Mouse (Mus musculus) heart, postnatal 25 days (tissue): ENCODE measurements around the gene Zwilch. TPM values are rescaled to one million over a fixed set of nuclear protein-coding genes. Genes with fewer than 3 reads are reported as not detected.
"Not testable (repeated sequence)": the region's sequence is repeated elsewhere in the genome, so short reads cannot be mapped to it uniquely, and the experiment has no call there.

Experiments used
- DNase-seq: peaks from one replicate; pipeline ENCODE4 v3.0.0; 2022; ENCODE audit warnings: low spot score
- intact Hi-C: fragments of 180-260 bp; cut with DNase I; formaldehyde crosslinking; loops from one replicate; pipeline ENCODE4 v1.15.1; 2025
- total RNA-seq, 2 experiments: library from RNA; stranded (reverse); gene quantifications; 2 replicates each; pipeline ENCODE4 v1.2.3; 2021

The Zwilch gene
- total RNA-seq = under 1 TPM; 0.42 to 0.62 TPM

- intact Hi-C loops = loop anchor here (5.0 kb wide), 1 partner anchor 169 kb away; the partner anchor contains the start of gene Dis3l
- DNase-seq = peak; percentile 51
Observed at GRCm38 (mm10) chr9:64172816-64173665, at the start of gene Zwilch, which contains the start of gene Rpl4. Gene Zwilch, minus strand, starts transcription at chr9:64173104. Gene Rpl4, plus strand, starts transcription at chr9:64173375.

GRCm38 (mm10) chr9:64222098-64222497 is 49.2 kb upstream of the Zwilch start:
- intact Hi-C loops = no loop called here
- DNase-seq = no peak

DNA sequence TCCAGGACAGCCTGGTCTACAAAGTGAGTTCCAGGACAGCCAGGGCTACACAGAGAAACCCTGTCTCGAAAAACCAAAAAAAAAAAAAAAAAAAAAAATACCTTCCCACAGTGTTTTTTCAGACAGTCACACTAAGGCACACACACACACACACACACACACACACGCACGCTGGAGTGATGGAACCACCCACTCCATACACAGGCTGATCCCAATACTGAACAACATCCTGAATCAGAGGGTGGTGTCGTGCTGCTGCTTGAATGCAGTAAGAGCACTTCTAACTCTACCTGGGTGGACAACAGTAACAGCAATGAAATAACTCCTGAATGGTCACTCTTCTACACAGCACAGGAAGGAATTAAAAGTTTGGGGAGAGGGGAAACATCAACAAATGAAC is 48.6 kb upstream of the Zwilch start:
- intact Hi-C loops = no loop called here
- DNase-seq = no peak

DNA sequence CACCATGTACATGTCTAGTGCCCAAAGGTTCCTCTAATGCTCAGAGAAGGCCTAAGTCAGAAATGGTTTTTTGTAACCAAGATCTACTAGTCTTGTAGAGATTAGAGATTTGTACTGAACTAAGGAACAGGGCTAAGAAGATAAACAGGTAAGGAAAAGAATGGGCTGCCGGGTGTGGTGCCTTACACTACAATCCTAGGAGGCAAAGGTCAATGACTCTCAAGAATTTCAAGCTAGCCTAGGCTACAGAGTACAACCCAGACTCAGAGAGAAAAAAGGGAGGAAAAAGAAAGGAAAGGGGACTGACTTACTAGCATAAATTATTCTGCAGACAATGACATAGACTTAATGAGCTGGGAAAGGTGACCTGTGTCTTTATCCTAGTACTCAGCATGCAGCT is 47.7 kb upstream of the Zwilch start:
- DNase-seq = no peak

GRCm38 (mm10) chr9:64219772-64220420 is 47.0 kb upstream of the Zwilch start:
- no peak for DNase-seq
- intact Hi-C loops = no loop called here

More for the DNA sequence above, 47.7 kb upstream of the Zwilch start:
- intact Hi-C loops = no loop called here

DNA sequence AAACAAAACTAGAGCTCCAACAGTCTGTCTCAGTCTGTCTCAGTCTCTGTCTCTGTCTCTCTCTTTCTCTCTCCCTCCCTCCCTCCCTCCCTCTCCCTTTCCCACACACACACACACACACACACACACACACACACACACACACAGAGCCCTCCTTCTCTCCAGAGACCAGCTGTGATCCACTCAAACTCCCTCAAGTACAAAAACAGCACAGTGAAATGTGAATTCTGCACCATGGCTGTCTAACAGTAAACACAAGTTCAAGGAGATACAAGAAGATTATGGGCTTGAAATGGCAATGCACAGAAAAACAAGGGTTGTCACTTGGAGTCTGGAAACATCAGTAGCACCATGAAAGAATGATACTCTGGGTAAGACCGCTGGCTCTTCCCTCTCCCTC is 46.4 kb upstream of the Zwilch start:
- intact Hi-C loops = no loop called here
- no peak for DNase-seq

GRCm38 (mm10) chr9:64217887-64218286 is 45.0 kb upstream of the Zwilch start:
- intact Hi-C loops = no loop called here

DNA sequence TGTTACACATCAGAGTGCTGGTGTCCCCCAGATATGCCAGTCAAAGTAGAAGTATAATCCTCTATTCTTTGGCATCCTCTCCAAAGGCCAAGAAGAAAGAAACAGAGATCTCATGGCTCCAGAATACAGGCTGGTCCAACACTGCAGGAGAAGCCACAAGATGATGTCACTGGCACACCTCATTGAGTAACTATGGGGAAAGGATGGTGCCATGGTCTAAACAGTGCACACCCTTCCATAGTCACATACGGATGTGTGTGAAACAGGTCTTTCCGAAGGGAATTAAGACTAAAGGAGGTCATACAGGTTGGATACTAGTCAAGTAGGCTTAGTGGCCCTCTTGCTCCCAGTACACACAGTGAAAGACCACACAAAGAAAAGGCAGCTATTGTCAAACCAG is 43.7 kb upstream of the Zwilch start:
- no peak for DNase-seq
- intact Hi-C loops = no loop called here

More at GRCm38 (mm10) chr9:64217887-64218286, 45.0 kb upstream of the Zwilch start:
- no peak for DNase-seq

DNA sequence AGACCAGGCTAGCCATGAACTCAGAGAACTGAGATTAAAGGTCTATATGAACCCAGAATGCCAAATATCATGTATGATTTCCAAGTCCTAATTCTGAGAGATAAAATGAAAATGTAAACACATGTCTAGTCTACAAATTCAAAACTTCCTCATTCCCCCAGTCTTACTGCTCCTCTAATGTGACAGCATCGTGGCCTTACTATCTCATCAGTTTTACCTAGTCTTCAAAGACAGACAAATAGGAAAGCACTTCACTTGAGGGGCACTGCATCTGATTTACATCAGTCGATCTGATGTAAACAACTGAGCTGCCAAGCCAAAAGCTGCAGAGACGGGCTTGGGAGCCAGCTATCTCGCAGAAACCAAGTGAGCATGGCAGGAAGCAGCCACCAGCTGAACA is 43.2 kb upstream of the Zwilch start:
- intact Hi-C loops = no loop called here
- DNase-seq = no peak

GRCm38 (mm10) chr9:64214452-64214851 is 41.5 kb upstream of the Zwilch start:
- intact Hi-C loops = no loop called here

GRCm38 (mm10) chr9:64207509-64208084 is 34.7 kb upstream of the Zwilch start:
- DNase-seq = no peak
- intact Hi-C loops = no loop called here

More at GRCm38 (mm10) chr9:64214452-64214851, 41.5 kb upstream of the Zwilch start:
- DNase-seq = no peak

DNA sequence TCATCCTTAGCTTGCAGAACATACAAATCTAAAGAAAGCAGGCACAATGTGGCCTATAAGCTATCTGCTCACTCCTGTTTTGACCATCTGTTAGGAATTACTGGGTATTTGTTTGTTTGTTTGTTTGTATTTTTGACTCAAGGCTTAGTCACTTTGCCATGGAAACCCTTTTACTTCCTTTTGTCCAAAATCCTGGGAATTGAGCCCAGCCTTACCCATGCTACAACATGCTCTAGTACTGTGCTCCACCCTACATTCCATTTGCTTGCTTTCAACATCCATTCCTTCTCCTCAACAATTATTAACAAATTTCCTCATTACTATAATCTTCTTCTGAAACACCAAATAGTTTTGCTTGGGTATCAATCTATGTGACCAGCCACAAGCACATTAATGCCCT is 30.0 kb upstream of the Zwilch start:
- intact Hi-C loops = no loop called here
- DNase-seq = no peak

- DNase-seq = no peak
- intact Hi-C loops = no loop called here
Observed at GRCm38 (mm10) chr9:64202331-64202730, 29.4 kb upstream of the Zwilch start.

GRCm38 (mm10) chr9:64199897-64200296 is 27.0 kb upstream of the Zwilch start:
- DNase-seq = no peak
- intact Hi-C loops = no loop called here

GRCm38 (mm10) chr9:64198763-64199418 is 26.0 kb upstream of the Zwilch start:
- intact Hi-C loops = not testable (repeated sequence)

DNA sequence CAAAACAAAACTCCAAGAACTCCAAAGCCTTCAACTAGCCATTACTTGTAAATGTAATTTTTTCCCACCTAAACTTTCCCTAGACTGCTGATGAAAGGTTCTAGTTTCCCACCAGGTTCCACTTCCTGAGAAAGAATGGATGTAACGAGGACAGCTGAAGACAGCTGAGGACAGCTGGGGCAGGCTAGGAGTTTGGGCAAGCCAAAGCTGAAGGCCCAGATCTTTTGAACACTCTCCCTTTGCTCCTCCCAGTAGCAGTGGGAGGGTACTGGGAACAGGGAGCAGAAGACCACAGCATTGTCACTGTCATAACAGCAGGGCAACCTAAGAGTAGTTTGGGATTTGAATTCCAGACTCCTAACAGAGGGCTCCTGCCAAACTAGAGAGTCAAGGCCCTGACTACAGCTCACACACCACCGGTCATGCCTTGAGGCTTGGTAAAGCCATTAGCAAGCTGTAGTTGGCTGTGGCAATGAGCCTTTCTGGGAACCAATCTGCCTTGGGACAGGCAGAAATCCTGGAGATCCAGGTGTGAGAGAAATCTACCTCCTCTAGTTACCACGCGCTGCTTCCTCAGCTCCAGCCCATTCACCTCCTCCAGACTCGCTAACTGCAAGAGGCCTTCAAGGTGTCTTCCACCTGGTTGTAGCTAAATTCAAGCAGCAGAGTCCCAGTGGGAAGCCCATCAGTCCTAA is 25.3 kb upstream of the Zwilch start:
- intact Hi-C loops = no loop called here
- no peak for DNase-seq

More at GRCm38 (mm10) chr9:64198763-64199418, 26.0 kb upstream of the Zwilch start:
- not testable (repeated sequence) for DNase-seq

GRCm38 (mm10) chr9:64197524-64197923 is 24.6 kb upstream of the Zwilch start:
- DNase-seq = no peak
- intact Hi-C loops = no loop called here

DNA sequence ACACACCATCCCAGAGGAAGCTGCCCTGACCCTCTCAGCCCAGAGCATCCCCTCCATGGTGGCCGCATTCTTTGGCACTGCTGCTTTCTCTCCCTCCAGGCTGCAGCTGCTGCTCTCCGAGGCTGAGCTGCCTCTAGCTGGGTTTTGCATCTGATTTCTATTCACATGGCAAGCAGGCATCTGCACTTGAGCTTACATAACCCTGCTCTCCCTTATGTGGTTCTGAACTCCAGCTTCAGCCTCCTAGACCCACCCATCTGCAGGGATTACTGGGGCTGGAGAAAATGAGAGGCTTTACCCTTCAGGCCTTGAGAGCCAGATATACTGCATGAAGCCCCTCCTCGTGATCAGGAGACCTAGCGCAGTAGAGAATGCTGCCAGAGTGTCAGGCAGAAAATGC is 22.6 kb upstream of the Zwilch start:
- peak; percentile 4 for DNase-seq
- intact Hi-C loops = no loop called here

GRCm38 (mm10) chr9:64193879-64194278 is 21.0 kb upstream of the Zwilch start:
- intact Hi-C loops = no loop called here
- no peak for DNase-seq
